ENCODE assay signal across 17 mouse cellular contexts in the genomic region with DNA sequence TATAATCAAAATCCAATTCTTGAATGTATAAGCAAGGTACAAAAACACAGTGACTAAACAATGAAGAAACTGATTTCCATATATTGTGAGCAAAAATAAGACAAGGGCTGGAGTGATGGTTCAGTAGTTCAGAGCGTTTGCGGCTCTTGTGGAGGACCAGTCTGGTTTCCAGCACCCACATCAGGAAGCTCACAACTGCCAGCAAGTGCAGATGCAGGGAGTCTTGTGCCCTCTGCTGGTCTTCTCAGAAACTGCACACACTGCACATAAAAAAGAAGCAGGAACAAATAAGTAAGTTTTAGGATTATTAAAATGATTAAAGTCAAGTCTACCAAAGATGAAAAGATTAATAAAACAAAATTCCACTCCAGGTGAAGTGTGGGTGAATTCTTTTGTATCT.
A peak's percentile ranks its signal among the peaks of the same experiment; 100 is the strongest.
DNase-seq lines count a peak whose midpoint lies in the region; ATAC-seq and TF ChIP-seq lines count a peak whose summit lies in the region.
"Had no signal": no experiment of that assay in that cellular context is flagged by ENCODE, and none has a peak within 500 bp of the region (broad histone marks: within the 10 kb centered on the region; RNA-seq: fewer than 3 reads in every experiment).

No protein-coding gene starts in this region.

- peak; percentile 8 for TF ChIP-seq RAD21 in MEL (IDR thresholded peaks at IDR 0.05; ENCODE audit: low read depth, low read length)

- H3K4me1 ChIP-seq in kidney, adult 2 months (ENCODE audit: control insufficient read depth, insufficient read depth, low read length), result no peaks in the 10 kb centered on the region
- H3K4me1 ChIP-seq in kidney, embryonic 15.5 days, result no peaks in the 10 kb centered on the region
- H3K4me1 ChIP-seq in midbrain, postnatal 0 days (ENCODE audit: insufficient read depth, low read length), result no peaks in the 10 kb centered on the region
- H3K4me1 ChIP-seq in midbrain, embryonic 10.5 days, result no peaks in the 10 kb centered on the region
- no peaks in the 10 kb centered on the region for H3K4me1 ChIP-seq in MEL (ENCODE audit: control insufficient read depth in 1 of 2, insufficient read depth in 2 of 2, low read length in 2 of 2)
- H3K4me1 ChIP-seq: embryonic facial prominence, embryonic 15.5 days; forebrain, embryonic 12.5 days; limb, embryonic 13.5 days; midbrain, embryonic 12.5 days; stomach, embryonic 15.5 days had no signal

- peaks cover 8% of the 10 kb centered on the region; the same call in 1 of the 2 replicates for H3K9me3 ChIP-seq in kidney, embryonic 15.5 days (replicated peaks)
- peaks cover 3% of the 10 kb centered on the region; the same call in 1 of the 2 replicates for H3K9me3 ChIP-seq in midbrain, postnatal 0 days (ENCODE audit: low read length)
- peaks cover 24% of the 10 kb centered on the region for H3K9me3 ChIP-seq in midbrain, embryonic 10.5 days (replicated peaks)
- no peaks in the 10 kb centered on the region for H3K9me3 ChIP-seq in MEL (replicated peaks; ENCODE audit: insufficient read depth, low read length)
- H3K9me3 ChIP-seq: embryonic facial prominence, embryonic 15.5 days; stomach, embryonic 15.5 days had no signal

- H3K4me2 ChIP-seq in kidney, embryonic 15.5 days, result no peak overlapping the region
- no peak overlapping the region for H3K4me2 ChIP-seq in midbrain, postnatal 0 days (ENCODE audit: low read depth, low read length, poor library complexity, severe bottlenecking)
- H3K4me2 ChIP-seq: embryonic facial prominence, embryonic 15.5 days; forebrain, embryonic 12.5 days; limb, embryonic 13.5 days; midbrain, embryonic 12.5 days; stomach, embryonic 15.5 days had no signal

- no peaks in the 10 kb centered on the region for H3K36me3 ChIP-seq in kidney, adult 2 months (ENCODE audit: control insufficient read depth, insufficient read depth, low read length)
- no peaks in the 10 kb centered on the region for H3K36me3 ChIP-seq in kidney, embryonic 15.5 days
- H3K36me3 ChIP-seq in midbrain, postnatal 0 days (ENCODE audit: insufficient read depth, low read length), result peaks cover 9% of the 10 kb centered on the region; the same call in 1 of the 2 replicates
- peaks cover 12% of the 10 kb centered on the region; the same call in 1 of the 2 replicates for H3K36me3 ChIP-seq in midbrain, embryonic 10.5 days
- no peaks in the 10 kb centered on the region for H3K36me3 ChIP-seq in MEL (ENCODE audit: control insufficient read depth in 1 of 2, insufficient read depth in 2 of 2, low read length in 2 of 2)

- H3K79me2 ChIP-seq in MEL (ENCODE audit: control insufficient read depth, insufficient read depth, low read length, poor library complexity), result no peaks in the 10 kb centered on the region

- 0 out of 2 replicates have a peak, but pooled peaks have one; percentile 3 for TF ChIP-seq CTCF in kidney, adult 2 months (conservative IDR thresholded peaks at IDR 0.05; ENCODE audit: insufficient read depth, insufficient read length, low read depth, low read length)
- TF ChIP-seq CTCF in midbrain, postnatal 0 days (IDR thresholded peaks at IDR 0.05), result peak; percentile 26; the same call in 1 of the 2 replicates
- peak; percentile 31 to 42 (median 36); a peak in 4 of 6 replicates for TF ChIP-seq CTCF in MEL (IDR thresholded peaks at IDR 0.05 in 2 of 3, conservative IDR thresholded peaks at IDR 0.05 in 1 of 3; ENCODE audit: control insufficient read depth in 1 of 3, insufficient read depth in 1 of 3, low read depth in 2 of 3, low read length in 3 of 3, poor library complexity in 1 of 3, severe bottlenecking in 1 of 3)

- ATAC-seq in kidney, embryonic 15.5 days (replicated peaks; ENCODE audit: low FRiP score), result no peak
- no peak for ATAC-seq in midbrain, postnatal 0 days (ENCODE audit: low FRiP score)

- no peak overlapping the region for H3K27ac ChIP-seq in kidney, adult 2 months (ENCODE audit: insufficient read depth, low read depth, low read length)
- H3K27ac ChIP-seq in kidney, embryonic 15.5 days, result no peak overlapping the region
- H3K27ac ChIP-seq in midbrain, postnatal 0 days (ENCODE audit: low read depth, low read length), result no peak overlapping the region
- H3K27ac ChIP-seq in midbrain, embryonic 10.5 days (replicated peaks), result no peak overlapping the region
- no peak overlapping the region for H3K27ac ChIP-seq in MEL (ENCODE audit: control insufficient read depth, low read depth, low read length)
- H3K27ac ChIP-seq: embryonic facial prominence, embryonic 15.5 days; forebrain, embryonic 12.5 days; limb, embryonic 13.5 days; midbrain, embryonic 12.5 days; stomach, embryonic 15.5 days had no signal

- TF ChIP-seq EP300 in MEL (IDR thresholded peaks at IDR 0.05; ENCODE audit: low read depth in 1 of 2, low read length in 2 of 2), result no peak

- no peak for DNase-seq in kidney, adult 2 months
- no peak for DNase-seq in midbrain, postnatal 0 days (ENCODE audit: low spot score)
- DNase-seq in midbrain, embryonic 10.5 days (ENCODE audit: low spot score), result no peak
- DNase-seq in MEL (ENCODE audit: low read depth, low spot score), result peak; percentile 13
- DNase-seq in left cerebral cortex, adult 9 months (ENCODE audit: low spot score in 2 of 2), result no peak
- DNase-seq in cerebellum, adult 11-12 months, result no peak
- DNase-seq: adrenal gland, adult 2 months; cerebellum, adult 8-10 months; kidney, adult 11 months; kidney, postnatal 25 days; thymus, postnatal 36 days had no signal

- 95% methylated on average over 2 of the region's 2 CpGs for WGBS in kidney, adult 2 months
- 96% methylated on average over 2 of the region's 2 CpGs for WGBS in kidney, embryonic 15.5 days
- 94% methylated on average over 2 of the region's 2 CpGs for whole genome bisulfite sequencing in midbrain, postnatal 0 days
- 94% methylated on average over 2 of the region's 2 CpGs for WGBS in midbrain, embryonic 10.5 days

- no peak overlapping the region for H3K4me3 ChIP-seq in kidney, adult 2 months (ENCODE audit: insufficient read depth, low read depth, low read length)
- no peak overlapping the region for H3K4me3 ChIP-seq in kidney, embryonic 15.5 days (replicated peaks)
- no peak overlapping the region for H3K4me3 ChIP-seq in midbrain, postnatal 0 days (ENCODE audit: low read depth, low read length)
- H3K4me3 ChIP-seq in midbrain, embryonic 10.5 days, result no peak overlapping the region
- no peak overlapping the region for H3K4me3 ChIP-seq in MEL (ENCODE audit: control insufficient read depth in 1 of 2, insufficient read depth in 1 of 2, low read depth in 2 of 2, low read length in 2 of 2)
- H3K4me3 ChIP-seq: embryonic facial prominence, embryonic 15.5 days; forebrain, embryonic 12.5 days; limb, embryonic 13.5 days; midbrain, embryonic 12.5 days; stomach, embryonic 15.5 days had no signal

- no peak overlapping the region for H3K9ac ChIP-seq in kidney, embryonic 15.5 days
- no peak overlapping the region for H3K9ac ChIP-seq in midbrain, postnatal 0 days (replicated peaks; ENCODE audit: low read length, poor library complexity, severe bottlenecking)
- no peak overlapping the region for H3K9ac ChIP-seq in MEL (ENCODE audit: control insufficient read depth, low read depth, low read length, poor library complexity, severe bottlenecking)
- H3K9ac ChIP-seq: embryonic facial prominence, embryonic 15.5 days; forebrain, embryonic 12.5 days; limb, embryonic 13.5 days; midbrain, embryonic 12.5 days; stomach, embryonic 15.5 days had no signal

- no peak for TF ChIP-seq POLR2A in kidney, adult 2 months (IDR thresholded peaks at IDR 0.05; ENCODE audit: low read depth, low read length)
- TF ChIP-seq POLR2A in MEL (IDR thresholded peaks at IDR 0.05; ENCODE audit: control insufficient read depth in 1 of 2, insufficient read depth in 1 of 2, low read depth in 1 of 2, low read length in 2 of 2, poor library complexity in 1 of 2), result no peak

- no peaks in the 10 kb centered on the region for H3K27me3 ChIP-seq in kidney, adult 2 months (replicated peaks; ENCODE audit: control insufficient read depth, insufficient read depth, low read length)
- no peaks in the 10 kb centered on the region for H3K27me3 ChIP-seq in kidney, embryonic 15.5 days
- H3K27me3 ChIP-seq in midbrain, postnatal 0 days (ENCODE audit: insufficient read depth, low read length), result no peaks in the 10 kb centered on the region
- H3K27me3 ChIP-seq in midbrain, embryonic 10.5 days (ENCODE audit: low read depth, poor library complexity, severe bottlenecking), result no peaks in the 10 kb centered on the region
- H3K27me3 ChIP-seq in MEL (ENCODE audit: control insufficient read depth in 1 of 2, insufficient read depth in 2 of 2, low read length in 2 of 2), result no peaks in the 10 kb centered on the region
- H3K27me3 ChIP-seq: embryonic facial prominence, embryonic 15.5 days; forebrain, embryonic 12.5 days; limb, embryonic 13.5 days; midbrain, embryonic 12.5 days; stomach, embryonic 15.5 days had no signal

TF ChIP-seq in MEL, 35 proteins besides CTCF, POLR2A, EP300 and RAD21:
- TF ChIP-seq TCF12 (IDR thresholded peaks at IDR 0.05; ENCODE audit: low read depth, low read length) (no peak), SMC3 (IDR thresholded peaks at IDR 0.05; ENCODE audit: low read depth, low read length) (peak; percentile 24; the same call in 1 of the 2 replicates)
